ENCODE assay signal across 16 mouse cellular contexts in genomic region chr9:68799065-68799464, GRCm38 (mm10).
DNase-seq lines count a peak whose midpoint lies in the region; ATAC-seq lines count a peak whose summit lies in the region.
"Had no signal": no experiment of that assay in that cellular context is flagged by ENCODE, and none has a peak within 500 bp of the region (broad histone marks: within the 10 kb centered on the region; RNA-seq: fewer than 3 reads in every experiment).

No protein-coding gene starts in this region.

- no peaks in the 10 kb centered on the region for H3K27me3 ChIP-seq in embryonic facial prominence, embryonic 14.5 days (replicated peaks; ENCODE audit: control insufficient read depth, insufficient read depth, low read length)
- 0 out of 2 replicates have a peak, but pooled peaks cover 4% of the 10 kb centered on the region for H3K27me3 ChIP-seq in embryonic facial prominence, embryonic 10.5 days (replicated peaks; ENCODE audit: low read depth, poor library complexity, severe bottlenecking)
- H3K27me3 ChIP-seq: CH12.LX; neural tube, embryonic 13.5 days had no signal

- no peak overlapping the region for H3K27ac ChIP-seq in embryonic facial prominence, embryonic 14.5 days (replicated peaks; ENCODE audit: low read depth, low read length)
- H3K27ac ChIP-seq in embryonic facial prominence, embryonic 10.5 days (replicated peaks) = no peak overlapping the region
- H3K27ac ChIP-seq: neural tube, embryonic 13.5 days had no signal

- no peak for ATAC-seq in embryonic facial prominence, embryonic 14.5 days (ENCODE audit: low read depth)
- ATAC-seq: hindbrain, embryonic 16.5 days; Patski had no signal

- no peaks in the 10 kb centered on the region for H3K36me3 ChIP-seq in embryonic facial prominence, embryonic 14.5 days (ENCODE audit: control insufficient read depth, insufficient read depth, low read length)
- H3K36me3 ChIP-seq in embryonic facial prominence, embryonic 10.5 days (replicated peaks) = no peaks in the 10 kb centered on the region
- H3K36me3 ChIP-seq: neural tube, embryonic 13.5 days had no signal

- WGBS in embryonic facial prominence, embryonic 14.5 days = 72% methylated on average over 6 of the region's 6 CpGs
- 91% methylated on average over 6 of the region's 6 CpGs for WGBS in embryonic facial prominence, embryonic 10.5 days

- no peak overlapping the region for H3K4me2 ChIP-seq in embryonic facial prominence, embryonic 14.5 days (ENCODE audit: low read depth, low read length)
- H3K4me2 ChIP-seq: liver, embryonic 11.5 days; neural tube, embryonic 13.5 days had no signal

- H3K9ac ChIP-seq in embryonic facial prominence, embryonic 14.5 days (ENCODE audit: low read depth, low read length) = no peak overlapping the region
- H3K9ac ChIP-seq: neural tube, embryonic 13.5 days had no signal

- H3K4me1 ChIP-seq in embryonic facial prominence, embryonic 14.5 days (ENCODE audit: control insufficient read depth, insufficient read depth, low read length) = peaks cover 17% of the 10 kb centered on the region
- H3K4me1 ChIP-seq in embryonic facial prominence, embryonic 10.5 days = peaks cover 14% of the 10 kb centered on the region

- H3K4me3 ChIP-seq in embryonic facial prominence, embryonic 14.5 days (ENCODE audit: low read depth, low read length) = no peak overlapping the region
- H3K4me3 ChIP-seq in embryonic facial prominence, embryonic 10.5 days = no peak overlapping the region
- H3K4me3 ChIP-seq: neural tube, embryonic 13.5 days had no signal

- H3K9me3 ChIP-seq in embryonic facial prominence, embryonic 14.5 days (ENCODE audit: control insufficient read depth, low read length) = no peaks in the 10 kb centered on the region
- no peaks in the 10 kb centered on the region for H3K9me3 ChIP-seq in embryonic facial prominence, embryonic 10.5 days
- H3K9me3 ChIP-seq: neural tube, embryonic 13.5 days had no signal

- DNase-seq in embryonic facial prominence, embryonic 14.5 days (ENCODE audit: low spot score) = peak; percentile 29
- no peak for DNase-seq in embryonic facial prominence, embryonic 10.5 days (ENCODE audit: low spot score)
- DNase-seq in brain, embryonic 18.5 days (ENCODE audit: low read depth, low spot score) = peak; percentile 51
- DNase-seq in layer of hippocampus, postnatal 36 days = peak; percentile 26 to 37
- DNase-seq in right cerebral cortex, postnatal 14 days = peak; percentile 24
- no peak for DNase-seq in urinary bladder, postnatal 25 days (ENCODE audit: low spot score)
- no peak for DNase-seq in kidney, postnatal 14 days
- DNase-seq in cerebellum, adult 18-20 months = no peak
- DNase-seq: cerebellum, postnatal 10 days; kidney, adult 9 months; thymus, adult 18-20 months had no signal

Comparison
In these comparisons a context has a peak if more than half of its experiments do, and no peak if none do; other contexts are left out.
1. DNase-seq: peak in embryonic facial prominence, embryonic 14.5 days (single experiment), brain, embryonic 18.5 days (single experiment), layer of hippocampus, postnatal 36 days (2 of 2) and right cerebral cortex, postnatal 14 days (single experiment); none in embryonic facial prominence, embryonic 10.5 days (single experiment), urinary bladder, postnatal 25 days (single experiment), kidney, postnatal 14 days (single experiment) and cerebellum, adult 18-20 months (0 of 2).